Mouse (Mus musculus): ENCODE measurements around the gene Fut4. TPM values are rescaled to one million over a fixed set of nuclear protein-coding genes. Genes with fewer than 3 reads are reported as not detected.

The Fut4 gene
- total and polyA plus RNA-seq, 3 experiments, result 8.7 to 11.2 TPM; not detected in 1

GRCm38 (mm10) chr9:14740151-14740924 is 11.9 kb downstream of the Fut4 start, which contains the start of gene Piwil4 (continued):
- TF ChIP-seq CHD2 (IDR thresholded peaks at IDR 0.05; ENCODE audit: low read length) (no peak; the same call in 1 of the 2 replicates), E2F4 (IDR thresholded peaks at IDR 0.05; ENCODE audit: borderline replicate concordance, low read depth, low read length) (no peak), RCOR1 (IDR thresholded peaks at IDR 0.05; ENCODE audit: low read depth, low read length) (0 out of 2 replicates have a peak, but pooled peaks have one; percentile 13), CHD1 (IDR thresholded peaks at IDR 0.05; ENCODE audit: low read depth, low read length) (no peak), MYC (IDR thresholded peaks at IDR 0.05; ENCODE audit: low read depth, low read length) (peak; percentile 81), ZNF384 (IDR thresholded peaks at IDR 0.05; ENCODE audit: low read depth, low read length) (peak; percentile 36; the same call in 1 of the 2 replicates), MYB (IDR thresholded peaks at IDR 0.05; ENCODE audit: low read depth, low read length) (no peak), MAFK (IDR thresholded peaks at IDR 0.05; ENCODE audit: borderline replicate concordance, low read depth, low read length) (no peak), JUND (IDR thresholded peaks at IDR 0.05; ENCODE audit: low read depth, low read length) (0 out of 2 replicates have a peak, but pooled peaks have one; percentile 40), POLR2AphosphoS5 (IDR thresholded peaks at IDR 0.05; ENCODE audit: borderline replicate concordance, low read depth, low read length) (no peak), ELF1 (IDR thresholded peaks at IDR 0.05; ENCODE audit: low read depth, low read length) (no peak), UBTF (IDR thresholded peaks at IDR 0.05; ENCODE audit: borderline replicate concordance, insufficient read depth, low read depth, low read length) (no peak), ETS1 (IDR thresholded peaks at IDR 0.05; ENCODE audit: low read depth, low read length) (no peak), MAZ (IDR thresholded peaks at IDR 0.05; ENCODE audit: low read depth, low read length) (no peak)

- peaks cover 0 to 21% of the 10 kb centered on the region in 2 experiments; a peak in 3 of 4 replicates for H3K36me3 ChIP-seq (ENCODE audit: control insufficient read depth in 1 of 2, insufficient read depth in 2 of 2, low read length in 2 of 2)
- TF ChIP-seq HCFC1 (IDR thresholded peaks at IDR 0.05; ENCODE audit: low read depth, low read length) (no peak), RAD21 (IDR thresholded peaks at IDR 0.05; ENCODE audit: low read depth, low read length) (no peak), USF1 (IDR thresholded peaks at IDR 0.05; ENCODE audit: low read depth, low read length) (no peak), CHD1 (IDR thresholded peaks at IDR 0.05; ENCODE audit: low read depth, low read length) (peak; percentile 57; the same call in 1 of the 2 replicates), MAFK (IDR thresholded peaks at IDR 0.05; ENCODE audit: borderline replicate concordance, low read depth, low read length) (peak; percentile 88), JUND (IDR thresholded peaks at IDR 0.05; ENCODE audit: low read depth, low read length) (no peak), GABPA (IDR thresholded peaks at IDR 0.05; ENCODE audit: low read depth, low read length) (peak; percentile 98), MXI1 (IDR thresholded peaks at IDR 0.05; ENCODE audit: low read depth, low read length) (no peak; the same call in 1 of the 2 replicates), UBTF (IDR thresholded peaks at IDR 0.05; ENCODE audit: borderline replicate concordance, insufficient read depth, low read depth, low read length) (no peak), MYB (IDR thresholded peaks at IDR 0.05; ENCODE audit: low read depth, low read length) (no peak), TBP (IDR thresholded peaks at IDR 0.05; ENCODE audit: low read depth, low read length) (no peak), GATA1 (IDR thresholded peaks at IDR 0.05; ENCODE audit: low read depth, low read length) (peak; percentile 98), SIN3A (IDR thresholded peaks at IDR 0.05; ENCODE audit: low read length) (peak; percentile 23; the same call in 1 of the 2 replicates), POLR2A (IDR thresholded peaks at IDR 0.05; ENCODE audit: control insufficient read depth in 1 of 2, insufficient read depth in 1 of 2, low read depth in 1 of 2, low read length in 2 of 2, poor library complexity in 1 of 2) (peak in 1 of 2 experiments; percentile 48; a peak in 1 of 4 replicates), BHLHE40 (IDR thresholded peaks at IDR 0.05; ENCODE audit: borderline replicate concordance, low read depth, low read length) (no peak), ZC3H11A (IDR thresholded peaks at IDR 0.05; ENCODE audit: low read depth, low read length) (no peak), EP300 (IDR thresholded peaks at IDR 0.05; ENCODE audit: low read depth in 1 of 2, low read length in 2 of 2) (peak; percentile 86 to 95), POLR2AphosphoS5 (IDR thresholded peaks at IDR 0.05; ENCODE audit: borderline replicate concordance, low read depth, low read length) (no peak), TCF12 (IDR thresholded peaks at IDR 0.05; ENCODE audit: low read depth, low read length) (peak; percentile 63; the same call in 1 of the 2 replicates), ETS1 (IDR thresholded peaks at IDR 0.05; ENCODE audit: low read depth, low read length) (peak; percentile 89), ZNF384 (IDR thresholded peaks at IDR 0.05; ENCODE audit: low read depth, low read length) (peak; percentile 94)
- peaks cover 13% of the 10 kb centered on the region for H3K79me2 ChIP-seq (ENCODE audit: control insufficient read depth, insufficient read depth, low read length, poor library complexity)
- peak overlapping the region; percentile 72 to 79 for H3K4me3 ChIP-seq (ENCODE audit: control insufficient read depth in 1 of 2, insufficient read depth in 1 of 2, low read depth in 2 of 2, low read length in 2 of 2)
- H3K27ac ChIP-seq (ENCODE audit: control insufficient read depth, low read depth, low read length), result peak overlapping the region; percentile 86
- H3K4me1 ChIP-seq (ENCODE audit: control insufficient read depth in 1 of 2, insufficient read depth in 2 of 2, low read length in 2 of 2), result peaks cover 6 to 15% of the 10 kb centered on the region in 2 experiments; a peak in 3 of 4 replicates
- 0 out of 4 replicates have a peak, but pooled peaks cover 0 to 2% of the 10 kb centered on the region in 2 experiments for H3K27me3 ChIP-seq (ENCODE audit: control insufficient read depth in 1 of 2, insufficient read depth in 2 of 2, low read length in 2 of 2)
- no peaks in the 10 kb centered on the region for H3K9me3 ChIP-seq (replicated peaks; ENCODE audit: insufficient read depth, low read length)
- DNase-seq (ENCODE audit: low read depth, low spot score), result peak; percentile 83
- peak overlapping the region; percentile 78 for H3K9ac ChIP-seq (ENCODE audit: control insufficient read depth, low read depth, low read length, poor library complexity, severe bottlenecking)
Observed at GRCm38 (mm10) chr9:14739498-14740150, 12.6 kb downstream of the Fut4 start.
